In the genomic region with DNA sequence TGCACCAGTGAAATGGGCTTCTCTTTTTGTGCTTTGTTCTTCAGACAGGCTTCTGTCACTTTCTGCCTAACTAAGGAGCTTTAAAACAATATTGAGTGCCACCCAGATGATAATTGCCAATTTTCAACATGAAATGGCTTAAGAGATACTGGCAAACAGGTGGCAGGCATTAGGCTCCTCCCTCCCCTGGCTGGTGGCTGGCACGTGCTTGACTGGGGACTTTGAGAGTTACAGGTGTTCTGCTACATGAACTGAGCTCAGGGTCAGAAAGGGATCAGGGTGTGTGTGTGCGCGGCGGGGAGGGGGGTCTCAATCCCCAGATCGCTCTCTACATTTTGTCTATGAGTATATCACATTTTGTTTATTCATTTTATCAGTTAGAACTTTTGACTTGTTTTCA, we compare ENCODE assay signal across 22 mouse cellular contexts.
"Had no signal": no experiment of that assay in that cellular context is flagged by ENCODE, and none has a peak within 500 bp of the region (broad histone marks: within the 10 kb centered on the region; RNA-seq: fewer than 3 reads in every experiment).

No protein-coding gene starts in this region.

- H3K9me3 ChIP-seq: intestine, embryonic 15.5 days; limb, embryonic 12.5 days; limb, embryonic 15.5 days; liver, embryonic 12.5 days; liver, embryonic 15.5 days; lung, embryonic 15.5 days; midbrain, embryonic 10.5 days; midbrain, embryonic 15.5 days; neural tube, embryonic 12.5 days; neural tube, embryonic 15.5 days had no signal

- H3K27me3 ChIP-seq: intestine, embryonic 15.5 days; limb, embryonic 15.5 days; lung, embryonic 15.5 days; megakaryocyte, embryonic 14.5 days; midbrain, embryonic 15.5 days had no signal

- H3K4me1 ChIP-seq: liver, embryonic 15.5 days; megakaryocyte, embryonic 14.5 days had no signal

- H3K4me3 ChIP-seq: intestine, embryonic 15.5 days; limb, embryonic 12.5 days; limb, embryonic 15.5 days; liver, embryonic 12.5 days; liver, embryonic 15.5 days; lung, embryonic 15.5 days; megakaryocyte, embryonic 14.5 days; midbrain, embryonic 10.5 days; midbrain, embryonic 15.5 days; neural tube, embryonic 12.5 days; neural tube, embryonic 15.5 days had no signal

- H3K4me2 ChIP-seq: intestine, embryonic 15.5 days; limb, embryonic 12.5 days; limb, embryonic 15.5 days; liver, embryonic 12.5 days; liver, embryonic 15.5 days; lung, embryonic 15.5 days; midbrain, embryonic 15.5 days; neural tube, embryonic 12.5 days; neural tube, embryonic 15.5 days had no signal

- H3K27ac ChIP-seq: intestine, embryonic 15.5 days; kidney, postnatal 0 days; limb, embryonic 12.5 days; limb, embryonic 15.5 days; liver, embryonic 12.5 days; liver, embryonic 15.5 days; lung, embryonic 15.5 days; midbrain, embryonic 15.5 days; neural tube, embryonic 12.5 days; neural tube, embryonic 15.5 days; stomach, postnatal 0 days had no signal

- H3K36me3 ChIP-seq: intestine, embryonic 15.5 days; limb, embryonic 12.5 days; limb, embryonic 15.5 days; liver, embryonic 12.5 days; liver, embryonic 15.5 days; lung, embryonic 15.5 days; midbrain, embryonic 10.5 days; midbrain, embryonic 15.5 days; neural tube, embryonic 12.5 days; neural tube, embryonic 15.5 days had no signal

- DNase-seq: kidney, adult 2 months; kidney, postnatal 36 days; left cerebral cortex, postnatal 4 days; lung, adult 18-20 months; lung, postnatal 10 days; lung, postnatal 36 days; right cerebral cortex, adult 18-20 months; right cerebral cortex, postnatal 25 days; spleen, adult 18-20 months had no signal

- ATAC-seq: intestine, embryonic 15.5 days; liver, embryonic 12.5 days; midbrain, embryonic 15.5 days had no signal

- H3K9ac ChIP-seq: intestine, embryonic 15.5 days; limb, embryonic 12.5 days; limb, embryonic 15.5 days; liver, embryonic 12.5 days; liver, embryonic 15.5 days; lung, embryonic 15.5 days; midbrain, embryonic 15.5 days; neural tube, embryonic 12.5 days; neural tube, embryonic 15.5 days had no signal
